In the genomic region with DNA sequence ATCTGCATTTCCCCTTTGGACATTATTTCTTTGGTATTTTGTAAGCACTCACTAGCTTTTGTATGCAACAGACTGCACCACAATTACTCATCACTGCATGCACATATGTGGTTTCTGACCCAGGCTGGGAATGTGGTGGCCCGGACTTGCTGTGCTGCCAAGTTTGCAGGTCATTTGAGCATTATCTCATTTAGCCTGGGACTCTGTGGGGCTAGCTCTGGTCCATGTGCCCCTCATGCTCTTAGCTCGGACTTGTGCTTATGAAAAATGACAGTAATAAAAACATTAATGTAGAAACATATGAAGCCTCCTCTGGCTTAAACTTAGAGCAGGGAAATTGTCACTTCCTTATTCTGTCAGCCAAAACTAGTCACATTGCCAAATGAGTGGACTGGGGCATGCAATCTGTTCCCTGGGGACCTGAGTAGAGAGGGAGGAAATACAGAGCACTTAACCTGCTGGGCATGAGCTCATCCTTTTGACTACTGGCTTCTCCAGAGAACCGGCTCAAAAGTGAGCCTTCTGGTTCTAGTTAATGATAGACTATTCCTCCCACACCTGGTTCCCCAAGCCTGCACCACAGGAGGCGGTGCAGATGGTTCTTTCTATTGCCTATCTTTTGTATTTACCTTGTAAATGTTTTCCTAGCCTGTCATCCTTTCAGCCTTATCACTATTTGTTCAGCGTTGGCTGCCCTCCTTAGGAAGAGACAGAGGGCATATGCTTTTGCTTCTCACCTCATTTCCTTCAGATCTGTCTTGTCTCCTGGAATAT, we compare ENCODE assay signal across 8 mouse cellular contexts. TPM values are rescaled to one million over a fixed set of nuclear protein-coding genes. Genes with fewer than 3 reads are reported as not detected.
DNase-seq lines count a peak whose midpoint lies in the region; ATAC-seq and TF ChIP-seq lines count a peak whose summit lies in the region.

No protein-coding gene starts in this region.

- H3K79me2 ChIP-seq in myocyte (ENCODE audit: control insufficient read depth, insufficient read depth) = peaks cover 50% of the 10 kb centered on the region

- ATAC-seq in Patski = peak; percentile 94

- TF ChIP-seq CTCF in Patski (IDR thresholded peaks at IDR 0.05) = peak; percentile 20

- no peak overlapping the region for H3ac ChIP-seq in myocyte (ENCODE audit: control insufficient read depth, insufficient read length)

- H3K27me3 ChIP-seq in Patski (no peaks in the 10 kb centered on the region), myocyte (ENCODE audit: control insufficient read depth, insufficient read depth, insufficient read length) (no peaks in the 10 kb centered on the region)

- H3K4me3 ChIP-seq in myocyte = no peak overlapping the region

- POLR2A ChIA-PET in Patski (lab: Charles Lee) = interaction anchor here (0.9 kb wide), 2 partner anchors 59 to 60 kb away, joined by 5 read pairs; no protein-coding TSS in a partner anchor

- DNase-seq in gastrocnemius, adult 18-20 months (ENCODE audit: low spot score) = peak; percentile 12
- no peak for DNase-seq in gastrocnemius, postnatal 10 days
- DNase-seq in Patski (ENCODE audit: low read depth, low spot score) = peak; percentile 85
- peak; percentile 26 to 36 for DNase-seq in heart, adult 9 months (ENCODE audit: low spot score in 2 of 2)
- DNase-seq in layer of hippocampus, adult 8-10 months (ENCODE audit: low spot score in 2 of 2) = peak; percentile 19 to 30
- no peak for DNase-seq in frontal cortex, postnatal 36 days (ENCODE audit: low spot score in 2 of 2)
- DNase-seq in gastrocnemius, postnatal 14 days = no peak

- H3K36me3 ChIP-seq in myocyte (ENCODE audit: control insufficient read depth, insufficient read depth) = peaks cover 11% of the 10 kb centered on the region

- in situ Hi-C loops in Patski (cut with MboI; ENCODE audit: low pct_unique_long_range_greater_than_20kb) = no loop called here

- CTCF ChIA-PET in Patski (lab: Charles Lee) = interaction anchor here (0.7 to 1.9 kb wide), 7 partner anchors 9 to 188 kb away, joined by 3 to 11 read pairs (median 3); partner anchors contain the start of gene Mrpl1

- TF ChIP-seq POLR2A in myocyte (IDR thresholded peaks at IDR 0.05; ENCODE audit: insufficient read length, low read depth) = no peak

- intact Hi-C loops in gastrocnemius, postnatal 14 days (cut with DNase I; ENCODE audit: low total_unique reads) = no loop called here

- peak overlapping the region; percentile 75 for H3K4me2 ChIP-seq in myocyte (ENCODE audit: low read depth)

TF ChIP-seq in myocyte, 11 proteins besides CTCF, POLR2A, EP300 and RAD21:
- TF ChIP-seq MYOD1 (IDR thresholded peaks at IDR 0.05; ENCODE audit: control insufficient read depth in 1 of 3, insufficient read length in 2 of 3, low read depth in 2 of 3) (peak in 1 of 3 experiments; percentile 37), TCF12 (IDR thresholded peaks at IDR 0.05; ENCODE audit: insufficient read depth, poor library complexity, severe bottlenecking) (no peak), SRF (IDR thresholded peaks at IDR 0.05; ENCODE audit: control insufficient read depth, insufficient read length, low read depth) (no peak), USF1 (IDR thresholded peaks at IDR 0.05; ENCODE audit: low read depth) (no peak), TCF3 (IDR thresholded peaks at IDR 0.05; ENCODE audit: insufficient read length, low read depth) (no peak), MYOG (IDR thresholded peaks at IDR 0.05; ENCODE audit: control insufficient read depth in 1 of 3, insufficient read depth in 1 of 3, insufficient read length in 2 of 3, low read depth in 2 of 3) (peak in 1 of 3 experiments; percentile 35), MAX (IDR thresholded peaks at IDR 0.05; ENCODE audit: low read depth) (no peak), REST (IDR thresholded peaks at IDR 0.05; ENCODE audit: insufficient read depth, insufficient read length) (no peak), POLR2AphosphoS2 (IDR thresholded peaks at IDR 0.05; ENCODE audit: insufficient read length, low read depth) (no peak), E2F4 (IDR thresholded peaks at IDR 0.05; ENCODE audit: insufficient read depth) (no peak), CEBPB (IDR thresholded peaks at IDR 0.05; ENCODE audit: insufficient read depth, poor library complexity, severe bottlenecking) (peak; percentile 56)
TF ChIP-seq in myocyte: peak in this region for 3.

RNA-seq across cellular contexts. Expression of gene Mrpl1, which starts 12.7 kb away (rescaled TPM):
- 10 to 100 TPM; 20.7 to 24.9 TPM for total RNA-seq in gastrocnemius, adult 18-20 months (2021)
- total RNA-seq in gastrocnemius, postnatal 10 days (2021) = 10 to 100 TPM; 21.0 to 21.9 TPM
- polyA plus RNA-seq in Patski (2021) (23.0 TPM), myocyte (2012; fragmentation: generic; extraction: Trizol) (7.5 TPM)
- 10 to 100 TPM; 15.4 to 20.7 (median 17.2) TPM for total RNA-seq in layer of hippocampus, adult 8-10 months (2022)
- total RNA-seq in gastrocnemius, postnatal 14 days (2021) = 10 to 100 TPM; 21.1 to 22.2 TPM

RNA-seq across cellular contexts. Expression of gene Cnot6l, which starts 58.0 kb away (rescaled TPM):
- 10 to 100 TPM; 24.5 to 27.8 TPM for total RNA-seq in gastrocnemius, adult 18-20 months (2021)
- total RNA-seq in gastrocnemius, postnatal 10 days (2021) = 10 to 100 TPM; 54.2 to 58.0 TPM
- polyA plus RNA-seq in Patski (2021) = 29.3 TPM
- 10 to 100 TPM; 66.6 to 87.0 (median 76.1) TPM for total RNA-seq in layer of hippocampus, adult 8-10 months (2022)
- polyA plus RNA-seq in myocyte (2012; fragmentation: generic; extraction: Trizol) = 26.5 TPM
- total RNA-seq in gastrocnemius, postnatal 14 days (2021) = 10 to 100 TPM; 37.8 to 46.4 TPM

Comparison
In these comparisons a context has a peak if more than half of its experiments do, and no peak if none do; other contexts are left out.
1. DNase-seq: peak in gastrocnemius, adult 18-20 months (single experiment), Patski (single experiment), heart, adult 9 months (2 of 2) and layer of hippocampus, adult 8-10 months (2 of 2); none in gastrocnemius, postnatal 10 days (single experiment), frontal cortex, postnatal 36 days (0 of 2) and gastrocnemius, postnatal 14 days (single experiment).